In the genomic region with DNA sequence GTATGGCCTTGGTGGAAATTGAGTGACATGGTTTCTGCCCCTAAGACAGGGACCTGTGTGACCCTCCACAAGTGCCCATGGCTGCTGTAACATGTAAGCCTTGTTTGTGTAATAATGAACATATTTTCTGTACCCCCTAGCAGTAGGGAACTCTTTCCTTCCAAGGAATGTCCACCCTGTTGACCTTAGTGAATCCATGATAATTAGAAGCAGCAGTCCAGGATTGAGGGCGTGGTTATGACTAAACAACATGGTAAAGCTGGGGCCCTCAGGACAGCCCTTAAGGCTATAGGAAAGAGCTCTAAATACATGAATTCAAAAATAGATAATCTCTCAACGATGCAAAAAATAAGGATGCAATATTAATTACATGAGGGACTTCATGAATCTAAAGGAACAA, we compare ENCODE assay signal across 27 mouse cellular contexts. TPM values are rescaled to one million over a fixed set of nuclear protein-coding genes. Genes with fewer than 3 reads are reported as not detected.
DNase-seq lines count a peak whose midpoint lies in the region; ATAC-seq lines count a peak whose summit lies in the region.
"Had no signal": no experiment of that assay in that cellular context is flagged by ENCODE, and none has a peak within 500 bp of the region (broad histone marks: within the 10 kb centered on the region; RNA-seq: fewer than 3 reads in every experiment).

No protein-coding gene starts in this region.

- no peak for ATAC-seq in embryonic facial prominence, embryonic 11.5 days (replicated peaks; ENCODE audit: insufficient number of reproducible peaks, low FRiP score, low TSS enrichment, low read depth)
- ATAC-seq: CD4-positive, CD25-positive, alpha-beta regulatory T cell, adult 4 months; forebrain, embryonic 14.5 days; forebrain, embryonic 16.5 days had no signal

- H3K36me3 ChIP-seq in embryonic facial prominence, embryonic 11.5 days (replicated peaks; ENCODE audit: control insufficient read depth, insufficient read depth, low read depth, low read length) = no peaks in the 10 kb centered on the region
- no peaks in the 10 kb centered on the region for H3K36me3 ChIP-seq in embryonic facial prominence, embryonic 10.5 days (replicated peaks)
- no peaks in the 10 kb centered on the region for H3K36me3 ChIP-seq in midbrain, embryonic 10.5 days
- H3K36me3 ChIP-seq: embryonic facial prominence, embryonic 13.5 days; embryonic facial prominence, embryonic 15.5 days; forebrain, embryonic 10.5 days; forebrain, embryonic 12.5 days; G1E had no signal

- H3K4me3 ChIP-seq in embryonic facial prominence, embryonic 11.5 days (ENCODE audit: low read depth, low read length) = no peak overlapping the region
- no peak overlapping the region for H3K4me3 ChIP-seq in embryonic facial prominence, embryonic 10.5 days
- H3K4me3 ChIP-seq in midbrain, embryonic 10.5 days = no peak overlapping the region
- H3K4me3 ChIP-seq: embryonic facial prominence, embryonic 13.5 days; embryonic facial prominence, embryonic 15.5 days; erythroblast, embryonic 14.5 days; forebrain, embryonic 10.5 days; forebrain, embryonic 12.5 days had no signal

- 35% methylated on average over 2 of the region's 2 CpGs for WGBS in embryonic facial prominence, embryonic 11.5 days
- 53% methylated on average over 2 of the region's 2 CpGs for WGBS in embryonic facial prominence, embryonic 10.5 days
- 75% methylated on average over 2 of the region's 2 CpGs for WGBS in midbrain, embryonic 10.5 days

- H3K27me3 ChIP-seq in embryonic facial prominence, embryonic 11.5 days (ENCODE audit: control insufficient read depth, insufficient read depth, low read length) = no peaks in the 10 kb centered on the region
- no peaks in the 10 kb centered on the region for H3K27me3 ChIP-seq in embryonic facial prominence, embryonic 10.5 days (replicated peaks; ENCODE audit: low read depth, poor library complexity, severe bottlenecking)
- no peaks in the 10 kb centered on the region for H3K27me3 ChIP-seq in midbrain, embryonic 10.5 days (ENCODE audit: low read depth, poor library complexity, severe bottlenecking)
- H3K27me3 ChIP-seq: CH12.LX; embryonic facial prominence, embryonic 13.5 days; embryonic facial prominence, embryonic 15.5 days; forebrain, embryonic 12.5 days had no signal

- no peak overlapping the region for H3K9ac ChIP-seq in embryonic facial prominence, embryonic 11.5 days (replicated peaks; ENCODE audit: low read length)
- H3K9ac ChIP-seq: embryonic facial prominence, embryonic 13.5 days; embryonic facial prominence, embryonic 15.5 days; forebrain, embryonic 12.5 days had no signal

- no peaks in the 10 kb centered on the region for H3K9me3 ChIP-seq in embryonic facial prominence, embryonic 11.5 days (replicated peaks; ENCODE audit: control insufficient read depth, low read length)
- H3K9me3 ChIP-seq in embryonic facial prominence, embryonic 10.5 days = no peaks in the 10 kb centered on the region
- no peaks in the 10 kb centered on the region for H3K9me3 ChIP-seq in midbrain, embryonic 10.5 days (replicated peaks)
- H3K9me3 ChIP-seq: embryonic facial prominence, embryonic 13.5 days; embryonic facial prominence, embryonic 15.5 days; forebrain, embryonic 10.5 days; forebrain, embryonic 12.5 days; G1E had no signal

- H3K27ac ChIP-seq in embryonic facial prominence, embryonic 11.5 days (replicated peaks; ENCODE audit: low read depth, low read length) = no peak overlapping the region
- H3K27ac ChIP-seq in embryonic facial prominence, embryonic 10.5 days (replicated peaks) = no peak overlapping the region
- no peak overlapping the region for H3K27ac ChIP-seq in midbrain, embryonic 10.5 days (replicated peaks)
- H3K27ac ChIP-seq: embryonic facial prominence, embryonic 13.5 days; embryonic facial prominence, embryonic 15.5 days; forebrain, embryonic 10.5 days; forebrain, embryonic 12.5 days had no signal

- H3K4me2 ChIP-seq in embryonic facial prominence, embryonic 11.5 days (ENCODE audit: low read depth, low read length) = no peak overlapping the region
- H3K4me2 ChIP-seq: embryonic facial prominence, embryonic 13.5 days; embryonic facial prominence, embryonic 15.5 days; forebrain, embryonic 12.5 days had no signal

- peak; percentile 63 for DNase-seq in embryonic facial prominence, embryonic 11.5 days (ENCODE audit: low spot score)
- DNase-seq in embryonic facial prominence, embryonic 10.5 days (ENCODE audit: low spot score) = no peak
- peak; percentile 46 for DNase-seq in 3T3-L1 (ENCODE audit: low read depth, low spot score)
- DNase-seq in NIH3T3 (ENCODE audit: low read depth) = peak; percentile 23
- DNase-seq in embryo, embryonic 11 days = peak; percentile 33
- DNase-seq in midbrain, embryonic 10.5 days (ENCODE audit: low spot score) = no peak
- no peak for DNase-seq in liver
- DNase-seq: adrenal gland, adult 2 months; adrenal gland, postnatal 10 days; adrenal gland, postnatal 25 days; B cell, adult 2 months; cerebellum, adult 11 months; cerebellum, adult 18-20 months; cerebellum, adult 8-10 months; cerebellum, adult 9-11 months; cerebellum, postnatal 14 days; cerebellum, postnatal 36 days had no signal

- H3K4me1 ChIP-seq in embryonic facial prominence, embryonic 11.5 days (ENCODE audit: control insufficient read depth, insufficient read depth, low read length) = no peaks in the 10 kb centered on the region
- peaks cover 17% of the 10 kb centered on the region for H3K4me1 ChIP-seq in embryonic facial prominence, embryonic 10.5 days
- H3K4me1 ChIP-seq in midbrain, embryonic 10.5 days = no peaks in the 10 kb centered on the region
- H3K4me1 ChIP-seq: embryonic facial prominence, embryonic 13.5 days; embryonic facial prominence, embryonic 15.5 days; forebrain, embryonic 10.5 days; forebrain, embryonic 12.5 days had no signal

RNA-seq across cellular contexts. Expression of a gene that starts 17.0 kb away (rescaled TPM):
- 0.04 and 0.07 TPM in 2 replicates for polyA plus RNA-seq in embryonic facial prominence, embryonic 11.5 days (2014; fragmentation: Nextera tagmentation; extraction: Ambion mirVana)
- polyA plus RNA-seq in embryonic facial prominence, embryonic 10.5 days (2016; fragmentation: Nextera tagmentation; extraction: Ambion mirVana) = not detected in 2 replicates
- polyA plus RNA-seq in midbrain, embryonic 10.5 days (2016; fragmentation: Nextera tagmentation; extraction: Ambion mirVana) = 0.01 and 0.09 TPM in 2 replicates
- polyA plus RNA-seq: adrenal gland, adult 2 months; CD4-positive, CD25-positive, alpha-beta regulatory T cell, adult 4 months; G1E had no signal

Comparison
In these comparisons a context has a peak if more than half of its experiments do, and no peak if none do; other contexts are left out.
1. DNase-seq: peak in embryonic facial prominence, embryonic 11.5 days (single experiment), 3T3-L1 (single experiment), NIH3T3 (single experiment) and embryo, embryonic 11 days (single experiment); none in embryonic facial prominence, embryonic 10.5 days (single experiment), midbrain, embryonic 10.5 days (single experiment) and liver (single experiment).